Mouse (Mus musculus) lung, postnatal 25 days (tissue): Measurements from ENCODE around the gene Trpm6.

ENCODE experiments used
- DNase-seq: peaks from one replicate; pipeline ENCODE4 v3.0.0; 2022; ENCODE audit warnings: low spot score

Trpm6 gene

GRCm38 (mm10) chr19:18749598-18750339 is at the start of gene Trpm6:
Gene Trpm6 (plus strand): TSS chr19:18749983.
- peak; percentile 55 for DNase-seq

- DNase-seq, result no peak
Measured at GRCm38 (mm10) chr19:18708101-18708500, 41.7 kb upstream of the Trpm6 start.

GRCm38 (mm10) chr19:18710903-18711302 is 38.9 kb upstream of the Trpm6 start:
- no peak for DNase-seq

- DNase-seq, result no peak
Measured at GRCm38 (mm10) chr19:18711589-18711988, 38.2 kb upstream of the Trpm6 start.

- DNase-seq, result no peak
Measured at GRCm38 (mm10) chr19:18712153-18712865, 37.5 kb upstream of the Trpm6 start.

- DNase-seq, result peak; percentile 98
Measured at GRCm38 (mm10) chr19:18712866-18713300, 36.9 kb upstream of the Trpm6 start, which contains the start of gene D030056L22Rik. Gene D030056L22Rik (plus strand): TSS chr19:18713193.

GRCm38 (mm10) chr19:18713357-18713756 is 36.4 kb upstream of the Trpm6 start:
- peak; percentile 34 for DNase-seq

- DNase-seq, result peak; percentile 74
Measured at GRCm38 (mm10) chr19:18716374-18716773, 33.4 kb upstream of the Trpm6 start.

GRCm38 (mm10) chr19:18720337-18720736 is 29.4 kb upstream of the Trpm6 start:
- DNase-seq, result no peak

GRCm38 (mm10) chr19:18725186-18725585 is 24.6 kb upstream of the Trpm6 start:
- DNase-seq, result no peak

GRCm38 (mm10) chr19:18730255-18730654 is 19.5 kb upstream of the Trpm6 start:
- no peak for DNase-seq

- DNase-seq, result no peak
Measured at GRCm38 (mm10) chr19:18731077-18731476, 18.7 kb upstream of the Trpm6 start.

- DNase-seq, result no peak
Measured at GRCm38 (mm10) chr19:18735901-18736300, 13.9 kb upstream of the Trpm6 start.

GRCm38 (mm10) chr19:18739146-18739545 is 10.6 kb upstream of the Trpm6 start:
- no peak for DNase-seq

GRCm38 (mm10) chr19:18743946-18744345 is 5.8 kb upstream of the Trpm6 start:
- peak; percentile 64 for DNase-seq

GRCm38 (mm10) chr19:18746576-18747340 is 3.0 kb upstream of the Trpm6 start:
- DNase-seq, result no peak

- no peak for DNase-seq
Measured at GRCm38 (mm10) chr19:18747379-18747778, 2.4 kb upstream of the Trpm6 start.

GRCm38 (mm10) chr19:18757191-18757590 is 7.4 kb downstream of the Trpm6 start:
- no peak for DNase-seq

- no peak for DNase-seq
Measured at GRCm38 (mm10) chr19:18757706-18758105, 7.9 kb downstream of the Trpm6 start.

- peak; percentile 70 for DNase-seq
Measured at GRCm38 (mm10) chr19:18758269-18758668, 8.5 kb downstream of the Trpm6 start.

GRCm38 (mm10) chr19:18758916-18759315 is 9.1 kb downstream of the Trpm6 start:
- DNase-seq, result peak; percentile 48

GRCm38 (mm10) chr19:18766399-18766798 is 16.6 kb downstream of the Trpm6 start:
- no peak for DNase-seq
